Mouse (Mus musculus): ENCODE results near the gene Akap8l. TPM values are rescaled to one million over a fixed set of nuclear protein-coding genes. Genes with fewer than 3 reads are reported as not detected.

Gene Akap8l
- polyA plus RNA-seq, 1 experiment from 2014 or later, result 79.4 TPM

GRCm38 (mm10) chr17:32358192-32358942, 8.0 kb upstream of the Akap8l start:
- no peaks in the 10 kb centered on the region for H3K9me3 ChIP-seq (replicated peaks)
- no peak overlapping the region for H3K27ac ChIP-seq (ENCODE audit: poor library complexity, severe bottlenecking)
- H3K4me2 ChIP-seq, result no peak overlapping the region
- ATAC-seq (ENCODE audit: insufficient number of reproducible peaks, low FRiP score), result no peak
- no peak overlapping the region for H3K9ac ChIP-seq
- no peaks in the 10 kb centered on the region for H3K27me3 ChIP-seq (replicated peaks)
- no peak overlapping the region for H3K4me3 ChIP-seq
- peaks cover 18% of the 10 kb centered on the region for H3K4me1 ChIP-seq (replicated peaks)
- H3K36me3 ChIP-seq, result peaks cover 94% of the 10 kb centered on the region
- WGBS, result 95% methylated on average over 7 of the region's 7 CpGs

GRCm38 (mm10) chr17:32356766-32357760, 6.7 kb upstream of the Akap8l start:
- no peak for ATAC-seq (ENCODE audit: insufficient number of reproducible peaks, low FRiP score)
- H3K27ac ChIP-seq (ENCODE audit: poor library complexity, severe bottlenecking), result no peak overlapping the region

GRCm38 (mm10) chr17:32356281-32356680, 5.9 kb upstream of the Akap8l start:
- Histone ChIP-seq H3K27ac (ENCODE audit: poor library complexity, severe bottlenecking) (no peak overlapping the region), H3K36me3 (peaks cover 78% of the 10 kb centered on the region), H3K9ac (no peak overlapping the region), H3K27me3 (replicated peaks) (no peaks in the 10 kb centered on the region), H3K4me2 (no peak overlapping the region), H3K9me3 (replicated peaks) (no peaks in the 10 kb centered on the region), H3K4me3 (no peak overlapping the region), H3K4me1 (replicated peaks) (0 out of 2 replicates have a peak, but pooled peaks cover 4% of the 10 kb centered on the region)
- no peak for ATAC-seq (ENCODE audit: insufficient number of reproducible peaks, low FRiP score)
- WGBS, result 91% methylated on average over 9 of the region's 9 CpGs

More at GRCm38 (mm10) chr17:32356766-32357760, 6.7 kb upstream of the Akap8l start:
- H3K36me3 ChIP-seq, result peaks cover 86% of the 10 kb centered on the region
- no peaks in the 10 kb centered on the region for H3K9me3 ChIP-seq (replicated peaks)
- no peak overlapping the region for H3K4me2 ChIP-seq
- H3K4me1 ChIP-seq (replicated peaks), result peaks cover 8% of the 10 kb centered on the region; the same call in 1 of the 2 replicates
- 85% methylated on average over 24 of the region's 24 CpGs for WGBS
- H3K27me3 ChIP-seq (replicated peaks), result no peaks in the 10 kb centered on the region
- no peak overlapping the region for H3K4me3 ChIP-seq
- H3K9ac ChIP-seq, result no peak overlapping the region

- Histone ChIP-seq H3K27ac (ENCODE audit: poor library complexity, severe bottlenecking) (no peak overlapping the region), H3K4me1 (replicated peaks) (0 out of 2 replicates have a peak, but pooled peaks cover 4% of the 10 kb centered on the region), H3K9me3 (replicated peaks) (no peaks in the 10 kb centered on the region), H3K4me2 (no peak overlapping the region), H3K9ac (no peak overlapping the region), H3K36me3 (peaks cover 66% of the 10 kb centered on the region), H3K4me3 (no peak overlapping the region), H3K27me3 (replicated peaks) (no peaks in the 10 kb centered on the region)
- WGBS, result 90% methylated on average over 6 of the region's 6 CpGs
- ATAC-seq (ENCODE audit: insufficient number of reproducible peaks, low FRiP score), result no peak
Observed at GRCm38 (mm10) chr17:32355031-32355430, 4.6 kb upstream of the Akap8l start.

GRCm38 (mm10) chr17:32354211-32354610, 3.8 kb upstream of the Akap8l start:
- Histone ChIP-seq H3K27me3 (replicated peaks) (no peaks in the 10 kb centered on the region), H3K4me1 (replicated peaks) (peaks cover 7% of the 10 kb centered on the region; the same call in 1 of the 2 replicates), H3K9ac (no peak overlapping the region), H3K4me2 (no peak overlapping the region), H3K27ac (ENCODE audit: poor library complexity, severe bottlenecking) (no peak overlapping the region), H3K9me3 (replicated peaks) (no peaks in the 10 kb centered on the region), H3K36me3 (peaks cover 58% of the 10 kb centered on the region), H3K4me3 (no peak overlapping the region)
- ATAC-seq (ENCODE audit: insufficient number of reproducible peaks, low FRiP score), result no peak
- 51% methylated on average over 5 of the region's 5 CpGs for WGBS

GRCm38 (mm10) chr17:32353696-32354095, 3.3 kb upstream of the Akap8l start:
- Histone ChIP-seq H3K4me2 (no peak overlapping the region), H3K36me3 (peaks cover 52% of the 10 kb centered on the region), H3K4me1 (replicated peaks) (peaks cover 12% of the 10 kb centered on the region), H3K9ac (no peak overlapping the region), H3K27ac (ENCODE audit: poor library complexity, severe bottlenecking) (no peak overlapping the region), H3K4me3 (no peak overlapping the region), H3K27me3 (replicated peaks) (no peaks in the 10 kb centered on the region), H3K9me3 (replicated peaks) (no peaks in the 10 kb centered on the region)
- WGBS, result 78% methylated on average over 4 of the region's 4 CpGs
- ATAC-seq (ENCODE audit: insufficient number of reproducible peaks, low FRiP score), result no peak

- no peak overlapping the region for H3K4me3 ChIP-seq
- H3K9me3 ChIP-seq (replicated peaks), result no peaks in the 10 kb centered on the region
- H3K4me1 ChIP-seq (replicated peaks), result peaks cover 20% of the 10 kb centered on the region
- no peak overlapping the region for H3K4me2 ChIP-seq
- no peak overlapping the region for H3K9ac ChIP-seq
- H3K27ac ChIP-seq (ENCODE audit: poor library complexity, severe bottlenecking), result no peak overlapping the region
- no peak for ATAC-seq (ENCODE audit: insufficient number of reproducible peaks, low FRiP score)
- H3K36me3 ChIP-seq, result peaks cover 33% of the 10 kb centered on the region
- H3K27me3 ChIP-seq (replicated peaks), result no peaks in the 10 kb centered on the region
Observed at GRCm38 (mm10) chr17:32351726-32352125, 1.3 kb upstream of the Akap8l start.

- Histone ChIP-seq H3K9ac (no peak overlapping the region), H3K4me3 (no peak overlapping the region), H3K27ac (ENCODE audit: poor library complexity, severe bottlenecking) (no peak overlapping the region), H3K4me1 (replicated peaks) (peaks cover 20% of the 10 kb centered on the region), H3K36me3 (peaks cover 28% of the 10 kb centered on the region), H3K4me2 (peak overlapping the region; percentile 68; the same call in 1 of the 2 replicates), H3K27me3 (replicated peaks) (no peaks in the 10 kb centered on the region), H3K9me3 (replicated peaks) (no peaks in the 10 kb centered on the region)
- WGBS, result 79% methylated on average over 3 of the region's 3 CpGs
- ATAC-seq (ENCODE audit: insufficient number of reproducible peaks, low FRiP score), result no peak
Observed at GRCm38 (mm10) chr17:32351269-32351668, 862 bp upstream of the Akap8l start.

- peak overlapping the region; percentile 71 for H3K4me2 ChIP-seq
- H3K36me3 ChIP-seq, result peaks cover 18% of the 10 kb centered on the region
- H3K4me1 ChIP-seq (replicated peaks), result peaks cover 20% of the 10 kb centered on the region
- under 1% methylated on average over 24 of the region's 24 CpGs for WGBS
- peak overlapping the region; percentile 65 for H3K27ac ChIP-seq (ENCODE audit: poor library complexity, severe bottlenecking)
- no peaks in the 10 kb centered on the region for H3K9me3 ChIP-seq (replicated peaks)
- ATAC-seq (ENCODE audit: insufficient number of reproducible peaks, low FRiP score), result peak; percentile 23; the same call in 1 of the 2 replicates
- H3K4me3 ChIP-seq, result peak overlapping the region; percentile 80
- no peaks in the 10 kb centered on the region for H3K27me3 ChIP-seq (replicated peaks)
- peak overlapping the region; percentile 80 for H3K9ac ChIP-seq
Observed at GRCm38 (mm10) chr17:32349851-32350381, 491 bp downstream of the Akap8l start.

GRCm38 (mm10) chr17:32349037-32349732, 1.2 kb downstream of the Akap8l start:
- peaks cover 18% of the 10 kb centered on the region for H3K4me1 ChIP-seq (replicated peaks)
- 0 out of 2 replicates have a peak, but pooled peaks have one; percentile 23 for ATAC-seq (ENCODE audit: insufficient number of reproducible peaks, low FRiP score)
- H3K27me3 ChIP-seq (replicated peaks), result no peaks in the 10 kb centered on the region
- peak overlapping the region; percentile 65 for H3K27ac ChIP-seq (ENCODE audit: poor library complexity, severe bottlenecking)
- H3K9me3 ChIP-seq (replicated peaks), result no peaks in the 10 kb centered on the region
- H3K4me3 ChIP-seq, result peak overlapping the region; percentile 80
- H3K9ac ChIP-seq, result peak overlapping the region; percentile 80
- peak overlapping the region; percentile 71 for H3K4me2 ChIP-seq
- H3K36me3 ChIP-seq, result peaks cover 17% of the 10 kb centered on the region
- WGBS, result 4% methylated on average over 4 of the region's 4 CpGs

All from heart, embryonic 12.5 days (tissue).